Mouse (Mus musculus) kidney, adult 8-10 months (tissue): ENCODE results near the gene Abcc3.
A peak's percentile ranks its signal among the peaks of the same experiment; 100 is the strongest.

Source experiments
- DNase-seq, 2 experiments: peaks; one replicate each; pipeline ENCODE4 v3.0.0; 2022

The Abcc3 gene

GRCm38 (mm10) chr11:94349839-94350238 lies 43.0 kb downstream of the Abcc3 start:
- DNase-seq = no peak

GRCm38 (mm10) chr11:94347063-94347575 lies 45.7 kb downstream of the Abcc3 start:
- DNase-seq = no peak

GRCm38 (mm10) chr11:94346611-94347010 lies 46.2 kb downstream of the Abcc3 start:
- no peak for DNase-seq

- DNase-seq = no peak
These were observed 46.9 kb downstream of the Abcc3 start for GRCm38 (mm10) chr11:94345926-94346325.

GRCm38 (mm10) chr11:94344470-94344869 lies 48.3 kb downstream of the Abcc3 start:
- DNase-seq = no peak

- no peak for DNase-seq
These were observed 48.8 kb downstream of the Abcc3 start for GRCm38 (mm10) chr11:94343955-94344358.

GRCm38 (mm10) chr11:94342114-94342905 lies 50.5 kb downstream of the Abcc3 start:
- DNase-seq = no peak

- DNase-seq = no peak
These were observed 51.6 kb downstream of the Abcc3 start for GRCm38 (mm10) chr11:94340948-94341933.

- DNase-seq = peak; percentile 48 to 49
These were observed 52.8 kb downstream of the Abcc3 start for GRCm38 (mm10) chr11:94339732-94340585.

GRCm38 (mm10) chr11:94338347-94338746 lies 54.5 kb downstream of the Abcc3 start:
- no peak for DNase-seq

- DNase-seq = no peak
These were observed 56.2 kb downstream of the Abcc3 start for GRCm38 (mm10) chr11:94336551-94336950.

- no peak for DNase-seq
These were observed 58.3 kb downstream of the Abcc3 start for GRCm38 (mm10) chr11:94334386-94334968.

GRCm38 (mm10) chr11:94332726-94333125 lies 60.1 kb downstream of the Abcc3 start:
- no peak for DNase-seq

GRCm38 (mm10) chr11:94330211-94330610 lies 62.6 kb downstream of the Abcc3 start:
- no peak for DNase-seq

- peak; percentile 58 for DNase-seq
These were observed 63.4 kb downstream of the Abcc3 start for GRCm38 (mm10) chr11:94329270-94329891.

GRCm38 (mm10) chr11:94328644-94329025 lies 64.2 kb downstream of the Abcc3 start:
- no peak for DNase-seq

- DNase-seq = peak; percentile 95
These were observed 64.8 kb downstream of the Abcc3 start, which contains the start of gene Ankrd40 for GRCm38 (mm10) chr11:94327693-94328643. Gene Ankrd40, plus strand, starts transcription at chr11:94328001.

GRCm38 (mm10) chr11:94326961-94327411 lies 65.8 kb downstream of the Abcc3 start:
- peak; percentile 33 to 49 for DNase-seq

- DNase-seq = no peak
These were observed 68.2 kb downstream of the Abcc3 start for GRCm38 (mm10) chr11:94324618-94325017.

GRCm38 (mm10) chr11:94323271-94323925 lies 69.4 kb downstream of the Abcc3 start:
- no peak for DNase-seq
